Mouse (Mus musculus) small intestine, adult 2 months (tissue): ENCODE measurements around the gene Angpt4.

ENCODE experiments used
- CTCF ChIP-seq: fragments of 200-500 bp; IDR thresholded peaks from 2 replicates; pipeline ENCODE4 v1.5.1; 2012; ENCODE audit warnings: low read depth, mild to moderate bottlenecking, control low read depth, inconsistent platforms, low read length, moderate library complexity, mixed read lengths; ENCODE audit not compliant: insufficient replicate concordance, insufficient read length; ENCODE audit errors: extremely low read depth
- POLR2A ChIP-seq: fragments of 200-500 bp; IDR thresholded peaks from 2 replicates; pipeline ENCODE4 v1.6.1; 2012; ENCODE audit warnings: low read depth, mild to moderate bottlenecking, control low read depth, inconsistent platforms, low read length, moderate library complexity

GRCm38 (mm10) chr2:151977689-151978440, 66.9 kb downstream of the Angpt4 start:
- TF ChIP-seq CTCF (no peak), POLR2A (no peak)
